Mouse (Mus musculus): ENCODE measurements around the gene Ip6k2.

DNA sequence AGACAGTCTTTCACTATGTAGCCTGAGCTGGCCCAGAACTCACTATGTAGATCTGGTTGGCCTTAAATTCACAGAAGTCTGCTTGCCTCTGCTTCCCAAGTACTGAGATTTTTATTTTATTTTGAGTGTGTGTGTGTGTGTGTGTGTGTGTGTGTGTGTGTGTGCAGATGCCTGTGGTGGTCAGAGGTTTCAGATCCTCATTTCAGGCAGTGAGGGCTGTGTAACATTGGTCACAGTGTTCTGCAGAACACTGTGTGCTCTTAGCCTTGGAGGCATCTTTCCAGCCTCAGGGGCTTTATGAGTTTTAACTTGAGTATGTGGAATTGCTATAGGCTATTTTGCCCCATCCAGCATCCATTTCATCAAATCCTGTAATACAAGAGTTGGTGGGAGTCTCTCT lies 22.0 kb upstream of the Ip6k2 start:
- TF ChIP-seq POLR2AphosphoS2 (IDR thresholded peaks at IDR 0.05; ENCODE audit: insufficient read length, low read depth) = no peak
- no peak for TF ChIP-seq POLR2A (IDR thresholded peaks at IDR 0.05; ENCODE audit: insufficient read length, low read depth)
- no peak for TF ChIP-seq CEBPB (IDR thresholded peaks at IDR 0.05; ENCODE audit: insufficient read depth, poor library complexity, severe bottlenecking)
- TF ChIP-seq MAX (IDR thresholded peaks at IDR 0.05; ENCODE audit: low read depth) = no peak
- TF ChIP-seq MYOG (IDR thresholded peaks at IDR 0.05; ENCODE audit: control insufficient read depth in 1 of 3, insufficient read depth in 1 of 3, insufficient read length in 2 of 3, low read depth in 2 of 3) = no peak
- no peak for TF ChIP-seq TCF3 (IDR thresholded peaks at IDR 0.05; ENCODE audit: insufficient read length, low read depth)
- TF ChIP-seq E2F4 (IDR thresholded peaks at IDR 0.05; ENCODE audit: insufficient read depth) = no peak
- TF ChIP-seq TCF12 (IDR thresholded peaks at IDR 0.05; ENCODE audit: insufficient read depth, poor library complexity, severe bottlenecking) = no peak
- TF ChIP-seq MYOD1 (IDR thresholded peaks at IDR 0.05; ENCODE audit: control insufficient read depth in 1 of 3, insufficient read length in 2 of 3, low read depth in 2 of 3) = no peak
- no peak for TF ChIP-seq USF1 (IDR thresholded peaks at IDR 0.05; ENCODE audit: low read depth)
- no peak for TF ChIP-seq SRF (IDR thresholded peaks at IDR 0.05; ENCODE audit: control insufficient read depth, insufficient read length, low read depth)
